Mouse (Mus musculus): ENCODE measurements around the gene Dlx4. TPM values are rescaled to one million over a fixed set of nuclear protein-coding genes. Genes with fewer than 3 reads are reported as not detected.

The Dlx4 gene
- polyA plus RNA-seq, 1 experiment from 2014 or later, result 0.79 TPM

- no peak overlapping the region for H3K27ac ChIP-seq (ENCODE audit: low read length)
- H3K27me3 ChIP-seq (replicated peaks; ENCODE audit: insufficient read depth, low read length), result peaks cover 51% of the 10 kb centered on the region
- H3K4me3 ChIP-seq (ENCODE audit: low read depth, low read length), result peak overlapping the region; percentile 34
- DNase-seq (ENCODE audit: low spot score) (no peak), ATAC-seq (no peak)
- peaks cover 5% of the 10 kb centered on the region; the same call in 1 of the 2 replicates for H3K4me1 ChIP-seq (ENCODE audit: insufficient read depth, low read depth, low read length)
- TF ChIP-seq EP300 (IDR thresholded peaks at IDR 0.05), result no peak
- no peak for TF ChIP-seq CTCF (IDR thresholded peaks at IDR 0.05)
- H3K9ac ChIP-seq (replicated peaks; ENCODE audit: low read depth), result no peak overlapping the region
- WGBS, result 2% methylated on average over 62 of the region's 63 CpGs
- H3K4me2 ChIP-seq (replicated peaks; ENCODE audit: low read depth, low read length), result peak overlapping the region; percentile 58
- H3K9me3 ChIP-seq (ENCODE audit: low read length), result no peaks in the 10 kb centered on the region
- no peaks in the 10 kb centered on the region for H3K36me3 ChIP-seq (ENCODE audit: insufficient read depth, low read length)
Observed at GRCm38 (mm10) chr11:95121161-95122099, 24.6 kb downstream of the Dlx4 start.

GRCm38 (mm10) chr11:95120633-95121020, 25.4 kb downstream of the Dlx4 start:
- Histone ChIP-seq H3K4me3 (ENCODE audit: low read depth, low read length) (peak overlapping the region; percentile 25; the same call in 1 of the 2 replicates), H3K4me2 (replicated peaks; ENCODE audit: low read depth, low read length) (no peak overlapping the region), H3K9ac (replicated peaks; ENCODE audit: low read depth) (no peak overlapping the region), H3K9me3 (ENCODE audit: low read length) (no peaks in the 10 kb centered on the region), H3K27ac (ENCODE audit: low read length) (no peak overlapping the region), H3K27me3 (replicated peaks; ENCODE audit: insufficient read depth, low read length) (peaks cover 51% of the 10 kb centered on the region), H3K36me3 (ENCODE audit: insufficient read depth, low read length) (no peaks in the 10 kb centered on the region), H3K4me1 (ENCODE audit: insufficient read depth, low read depth, low read length) (peaks cover 3% of the 10 kb centered on the region; the same call in 1 of the 2 replicates)
- DNase-seq (ENCODE audit: low spot score) (no peak), ATAC-seq (no peak)
- WGBS, result 3% methylated on average over 21 of the region's 21 CpGs
- no peak for TF ChIP-seq EP300 (IDR thresholded peaks at IDR 0.05)
- TF ChIP-seq CTCF (IDR thresholded peaks at IDR 0.05), result no peak

- WGBS, result under 1% methylated on average over 47 of the region's 55 CpGs
- peaks cover 3% of the 10 kb centered on the region; the same call in 1 of the 2 replicates for H3K4me1 ChIP-seq (ENCODE audit: insufficient read depth, low read depth, low read length)
- no peak within 1 kb of the TSS for H3K27ac ChIP-seq (ENCODE audit: low read length)
- H3K9ac ChIP-seq (replicated peaks; ENCODE audit: low read depth), result no peak within 1 kb of the TSS
- H3K4me3 ChIP-seq (ENCODE audit: low read depth, low read length), result peak within 1 kb of the TSS; percentile 25
- H3K9me3 ChIP-seq (ENCODE audit: low read length), result no peaks in the 10 kb centered on the region
- H3K36me3 ChIP-seq (ENCODE audit: insufficient read depth, low read length), result no peaks in the 10 kb centered on the region
- H3K27me3 ChIP-seq (replicated peaks; ENCODE audit: insufficient read depth, low read length), result peaks cover 51% of the 10 kb centered on the region
- ATAC-seq, result no peak; the same call in 1 of the 2 replicates
- peak within 1 kb of the TSS; percentile 58 for H3K4me2 ChIP-seq (replicated peaks; ENCODE audit: low read depth, low read length)
- DNase-seq (ENCODE audit: low spot score), result no peak
- TF ChIP-seq EP300 (IDR thresholded peaks at IDR 0.05), result no peak
- TF ChIP-seq CTCF (IDR thresholded peaks at IDR 0.05), result no peak
Observed at GRCm38 (mm10) chr11:95119990-95120632, 26.0 kb downstream of the Dlx4 start, which contains the start of gene Dlx3. Gene Dlx3 (plus strand): TSS chr11:95120119.

- peaks cover 3% of the 10 kb centered on the region; the same call in 1 of the 2 replicates for H3K4me1 ChIP-seq (ENCODE audit: insufficient read depth, low read depth, low read length)
- H3K9ac ChIP-seq (replicated peaks; ENCODE audit: low read depth), result no peak overlapping the region
- H3K4me3 ChIP-seq (ENCODE audit: low read depth, low read length), result no peak overlapping the region
- TF ChIP-seq EP300 (IDR thresholded peaks at IDR 0.05) (no peak), CTCF (IDR thresholded peaks at IDR 0.05) (peak; percentile 98)
- no peaks in the 10 kb centered on the region for H3K9me3 ChIP-seq (ENCODE audit: low read length)
- H3K4me2 ChIP-seq (replicated peaks; ENCODE audit: low read depth, low read length), result no peak overlapping the region
- no peaks in the 10 kb centered on the region for H3K36me3 ChIP-seq (ENCODE audit: insufficient read depth, low read length)
- H3K27ac ChIP-seq (ENCODE audit: low read length), result no peak overlapping the region
- 4% methylated on average over 8 of the region's 8 CpGs for WGBS
- H3K27me3 ChIP-seq (replicated peaks; ENCODE audit: insufficient read depth, low read length), result peaks cover 43% of the 10 kb centered on the region
- ATAC-seq (peak; percentile 42; the same call in 1 of the 2 replicates), DNase-seq (ENCODE audit: low spot score) (peak; percentile 74)
Observed at GRCm38 (mm10) chr11:95118505-95118904, 27.6 kb downstream of the Dlx4 start.

GRCm38 (mm10) chr11:95117030-95117429, 29.0 kb downstream of the Dlx4 start:
- H3K4me3 ChIP-seq (ENCODE audit: low read depth, low read length), result no peak overlapping the region
- no peak overlapping the region for H3K4me2 ChIP-seq (replicated peaks; ENCODE audit: low read depth, low read length)
- peaks cover 29% of the 10 kb centered on the region for H3K27me3 ChIP-seq (replicated peaks; ENCODE audit: insufficient read depth, low read length)
- H3K36me3 ChIP-seq (ENCODE audit: insufficient read depth, low read length), result no peaks in the 10 kb centered on the region
- ATAC-seq (peak; percentile 77), DNase-seq (ENCODE audit: low spot score) (peak; percentile 93)
- H3K9me3 ChIP-seq (ENCODE audit: low read length), result no peaks in the 10 kb centered on the region
- no peak overlapping the region for H3K9ac ChIP-seq (replicated peaks; ENCODE audit: low read depth)
- WGBS, result 2% methylated on average over 6 of the region's 6 CpGs
- peaks cover 3% of the 10 kb centered on the region; the same call in 1 of the 2 replicates for H3K4me1 ChIP-seq (ENCODE audit: insufficient read depth, low read depth, low read length)
- TF ChIP-seq CTCF (IDR thresholded peaks at IDR 0.05), result peak; percentile 99
- TF ChIP-seq EP300 (IDR thresholded peaks at IDR 0.05), result no peak
- no peak overlapping the region for H3K27ac ChIP-seq (ENCODE audit: low read length)

- Histone ChIP-seq H3K27me3 (replicated peaks; ENCODE audit: insufficient read depth, low read length) (no peaks in the 10 kb centered on the region), H3K27ac (ENCODE audit: low read length) (no peak overlapping the region), H3K9me3 (ENCODE audit: low read length) (no peaks in the 10 kb centered on the region), H3K4me3 (ENCODE audit: low read depth, low read length) (no peak overlapping the region), H3K4me1 (ENCODE audit: insufficient read depth, low read depth, low read length) (peaks cover 3% of the 10 kb centered on the region; the same call in 1 of the 2 replicates), H3K4me2 (replicated peaks; ENCODE audit: low read depth, low read length) (no peak overlapping the region), H3K9ac (replicated peaks; ENCODE audit: low read depth) (no peak overlapping the region), H3K36me3 (ENCODE audit: insufficient read depth, low read length) (no peaks in the 10 kb centered on the region)
- ATAC-seq, result no peak
- 90% methylated on average over 7 of the region's 7 CpGs for WGBS
- DNase-seq (ENCODE audit: low spot score), result no peak
- TF ChIP-seq CTCF (IDR thresholded peaks at IDR 0.05), result no peak
- TF ChIP-seq EP300 (IDR thresholded peaks at IDR 0.05), result no peak
Observed at GRCm38 (mm10) chr11:95110081-95110480, 36.0 kb downstream of the Dlx4 start.

Data from lung, postnatal 0 days (tissue).